Mouse (Mus musculus) lung, embryonic 14.5 days (tissue): ENCODE data around the gene Rpl37a. TPM values are rescaled to one million over a fixed set of nuclear protein-coding genes. Genes with fewer than 3 reads are reported as not detected.

ENCODE experiments used
- ATAC-seq: fragments of 200-750 bp; cut with Nextera tagmentation; 2 replicates; pipeline ENCODE4 v1.8.0; 2017; ENCODE audit warnings: mild to moderate bottlenecking, moderate TSS enrichment, moderate library complexity; ENCODE audit not compliant: insufficient read depth
- DNase-seq: peaks from one replicate; pipeline ENCODE4 v3.0.0-alpha.2; 2015
- H3K27ac ChIP-seq: fragments of 300-500 bp; sonication (generic); 2 replicates; pipeline ENCODE4 v1.5.1; 2014; ENCODE audit warnings: low read depth, mild to moderate bottlenecking, moderate library complexity
- H3K27me3 ChIP-seq: fragments of 300-500 bp; sonication (generic); 2 replicates; pipeline ENCODE4 v1.6.1; 2014; ENCODE audit warnings: low read length, control low read depth; ENCODE audit not compliant: insufficient read depth
- H3K36me3 ChIP-seq: fragments of 300-500 bp; sonication (generic); 2 replicates; pipeline ENCODE4 v1.6.1; 2014; ENCODE audit warnings: control low read depth; ENCODE audit not compliant: insufficient read depth
- H3K4me1 ChIP-seq: fragments of 300-500 bp; sonication (generic); 2 replicates; pipeline ENCODE4 v1.6.1; 2014; ENCODE audit warnings: antibody characterized with exemption, control low read depth; ENCODE audit not compliant: insufficient read depth
- H3K4me2 ChIP-seq: fragments of 300-500 bp; sonication (generic); 2 replicates; pipeline ENCODE4 v1.6.1; 2014; ENCODE audit warnings: mild to moderate bottlenecking
- H3K4me3 ChIP-seq: fragments of 300-500 bp; sonication (generic); 2 replicates; pipeline ENCODE4 v1.5.1; 2014; ENCODE audit warnings: low read depth, low read length
- H3K9ac ChIP-seq: fragments of 300-500 bp; sonication (generic); 2 replicates; pipeline ENCODE4 v1.6.1; 2014
- H3K9me3 ChIP-seq: fragments of 300-500 bp; sonication (generic); 2 replicates; pipeline ENCODE4 v1.6.1; 2016; ENCODE audit warnings: low read depth, low read length, control low read depth
- CTCF ChIP-seq: IDR thresholded peaks from 2 replicates; pipeline ENCODE4 v1.5.1; 2016; ENCODE audit warnings: antibody characterized with exemption, low read depth
- WGBS: fragments of 180-500 bp; shearing (Covaris S2); extraction: QIAGEN DNeasy Blood & Tissue Kit; methylation state at CpG from one replicate; pipeline ENCODE4 v1.1.7; 2014; 5-methylcytosine and 5-hydroxymethylcytosine counted together
- polyA plus RNA-seq: library from polyadenylated mRNA; unstranded; fragments of >200 nt; fragmentation: Nextera tagmentation; extraction: Ambion mirVana; gene quantifications from 2 replicates; pipeline ENCODE4 v1.2.1, GENCODE M21; 2014

The Rpl37a gene
- polyA plus RNA-seq, 1 experiment from 2014 or later: 1,954 TPM

DNA sequence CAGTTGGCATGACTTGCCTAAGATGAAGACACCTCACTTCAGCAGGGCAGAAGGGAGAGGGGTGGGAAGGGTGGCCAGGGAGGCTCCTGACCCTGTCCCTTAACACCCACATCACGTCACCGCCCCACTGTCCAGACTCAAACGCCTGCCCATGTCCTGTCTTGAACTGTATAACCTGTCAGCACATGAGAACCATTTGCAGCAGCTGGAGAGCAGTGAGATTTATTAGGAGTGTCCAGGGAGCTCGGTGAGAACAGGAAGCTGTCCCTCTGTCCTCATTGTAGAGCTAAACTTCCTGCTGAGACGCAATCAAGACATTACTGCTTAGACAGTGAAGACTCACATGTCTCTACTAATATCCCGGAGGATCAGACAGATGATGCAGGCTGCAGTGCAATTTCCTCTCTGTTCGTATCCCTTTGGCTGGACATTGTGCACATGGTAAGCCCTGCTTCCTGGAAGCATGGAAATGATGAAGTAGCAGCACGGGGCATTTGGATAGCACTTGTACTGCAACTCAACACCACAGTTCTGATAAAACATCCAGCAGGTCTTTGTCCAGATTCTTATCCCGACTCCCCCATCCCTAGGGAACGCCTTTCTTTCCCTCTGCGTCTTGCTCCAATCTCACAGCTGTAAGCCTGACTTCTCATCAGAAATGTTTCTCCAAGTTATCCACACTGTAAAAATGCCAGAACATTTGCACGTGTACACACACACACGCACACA, 25.5 kb downstream of the Rpl37a start:
- H3K4me3 ChIP-seq: no peak overlapping the region
- DNase-seq: peak; percentile 57
- no peak for TF ChIP-seq CTCF

DNA sequence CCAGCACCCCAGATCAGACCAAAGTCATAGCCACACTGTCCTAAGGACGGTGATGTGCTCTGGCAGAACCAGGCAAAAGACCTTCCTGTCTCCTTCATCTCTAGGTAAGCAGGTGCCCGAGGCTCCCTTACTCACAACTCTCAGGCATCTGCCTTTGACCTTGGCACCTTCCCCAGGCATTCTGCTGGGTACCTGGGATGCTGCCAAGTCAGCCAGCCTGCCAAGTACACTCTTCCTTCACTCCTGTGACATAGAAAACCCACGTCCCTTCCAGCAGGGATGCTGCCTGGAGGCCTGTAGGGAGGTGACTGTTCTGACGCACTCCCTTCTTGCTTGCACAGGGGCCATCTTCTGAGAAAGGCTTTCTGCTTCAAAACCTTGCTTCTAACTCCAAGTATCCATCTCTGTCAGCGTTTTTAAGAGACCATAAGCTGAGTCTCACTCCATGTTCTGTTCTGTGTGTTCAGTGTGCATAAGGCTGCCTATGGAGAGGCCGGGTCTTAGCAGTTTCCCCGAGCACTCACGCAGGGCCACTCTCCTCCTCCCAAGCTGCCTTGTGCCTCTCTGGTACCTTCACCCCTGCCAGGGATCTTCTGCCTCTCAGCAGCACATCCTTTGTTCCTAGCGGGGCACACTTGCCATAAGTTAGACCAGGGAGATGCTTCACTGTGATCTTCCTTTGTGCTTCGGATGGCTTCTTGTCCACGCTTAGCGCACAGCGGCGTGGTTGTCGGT, 28.0 kb downstream of the Rpl37a start:
- H3K27ac ChIP-seq: no peak overlapping the region
- H3K9me3 ChIP-seq: no peaks in the 10 kb centered on the region
- no peak overlapping the region for H3K4me2 ChIP-seq
- no peak overlapping the region for H3K9ac ChIP-seq
- TF ChIP-seq CTCF: no peak
- ATAC-seq (no peak), DNase-seq (no peak)
- H3K27me3 ChIP-seq: no peaks in the 10 kb centered on the region
- no peak overlapping the region for H3K4me3 ChIP-seq
- H3K36me3 ChIP-seq: no peaks in the 10 kb centered on the region
- WGBS: 77% methylated on average over 15 of the region's 15 CpGs
- peaks cover 9% of the 10 kb centered on the region for H3K4me1 ChIP-seq

More for the DNA sequence above, 25.5 kb downstream of the Rpl37a start:
- H3K9me3 ChIP-seq: no peaks in the 10 kb centered on the region
- H3K4me2 ChIP-seq: peak overlapping the region; percentile 33; the same call in 1 of the 2 replicates
- peaks cover 9% of the 10 kb centered on the region for H3K4me1 ChIP-seq
- 29% methylated on average over 13 of the region's 13 CpGs for WGBS
- no peak overlapping the region for H3K9ac ChIP-seq
- H3K36me3 ChIP-seq: no peaks in the 10 kb centered on the region
- no peak overlapping the region for H3K27ac ChIP-seq
- no peaks in the 10 kb centered on the region for H3K27me3 ChIP-seq
- peak; percentile 71 for ATAC-seq

DNA sequence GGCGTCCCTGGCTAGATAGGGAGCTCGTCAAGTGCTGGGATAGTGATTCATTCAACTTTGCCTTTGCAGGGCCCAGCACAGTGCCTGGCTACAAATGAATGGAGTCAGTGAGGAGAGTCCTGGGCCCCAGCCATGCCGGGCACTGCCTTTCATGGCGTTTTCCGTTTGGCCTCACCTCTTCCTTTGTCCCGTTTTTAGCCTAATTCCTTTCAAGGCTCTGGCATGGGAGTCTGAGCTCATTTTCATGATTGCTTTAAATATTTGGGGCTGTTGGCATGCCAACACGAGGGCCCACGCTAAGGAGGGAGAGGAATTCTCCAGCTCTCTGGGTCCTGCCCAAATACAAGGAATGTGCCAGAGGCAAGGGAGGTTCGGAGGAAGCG, 28.6 kb downstream of the Rpl37a start:
- H3K4me2 ChIP-seq: no peak overlapping the region
- peaks cover 9% of the 10 kb centered on the region for H3K4me1 ChIP-seq
- no peaks in the 10 kb centered on the region for H3K36me3 ChIP-seq
- H3K27ac ChIP-seq: no peak overlapping the region
- ATAC-seq: no peak
- no peak overlapping the region for H3K9ac ChIP-seq
- no peak overlapping the region for H3K4me3 ChIP-seq
- TF ChIP-seq CTCF: no peak
- no peaks in the 10 kb centered on the region for H3K9me3 ChIP-seq
- DNase-seq: no peak
- H3K27me3 ChIP-seq: no peaks in the 10 kb centered on the region
- WGBS: 70% methylated on average over 10 of the region's 10 CpGs

DNA sequence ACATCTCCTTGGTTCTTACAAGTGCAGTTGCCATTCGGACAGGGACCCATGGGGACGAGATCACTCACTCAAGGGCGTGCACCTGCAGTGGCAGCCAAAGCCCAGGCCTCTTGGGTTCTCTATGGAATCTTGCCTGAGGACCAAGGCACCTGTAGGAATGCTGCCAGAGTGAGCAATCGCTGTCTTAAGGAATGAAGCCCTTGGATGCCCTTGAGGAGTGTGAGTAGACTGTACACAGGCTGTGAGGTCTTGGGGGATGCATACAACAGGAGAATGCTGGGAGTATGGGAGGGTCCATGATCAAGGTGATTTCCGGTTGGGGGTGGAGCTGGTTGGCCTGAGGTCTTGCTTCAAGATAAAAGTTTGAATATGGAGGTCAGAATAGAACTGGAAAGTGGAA, 30.3 kb downstream of the Rpl37a start:
- ATAC-seq: no peak
- WGBS: 73% methylated on average over 5 of the region's 5 CpGs
- no peak for TF ChIP-seq CTCF
- peaks cover 8% of the 10 kb centered on the region for H3K4me1 ChIP-seq
- no peak overlapping the region for H3K4me2 ChIP-seq
- H3K9ac ChIP-seq: no peak overlapping the region
- H3K27me3 ChIP-seq: no peaks in the 10 kb centered on the region
- no peak for DNase-seq
- no peaks in the 10 kb centered on the region for H3K9me3 ChIP-seq
- no peak overlapping the region for H3K4me3 ChIP-seq
- H3K27ac ChIP-seq: no peak overlapping the region
- no peaks in the 10 kb centered on the region for H3K36me3 ChIP-seq

DNA sequence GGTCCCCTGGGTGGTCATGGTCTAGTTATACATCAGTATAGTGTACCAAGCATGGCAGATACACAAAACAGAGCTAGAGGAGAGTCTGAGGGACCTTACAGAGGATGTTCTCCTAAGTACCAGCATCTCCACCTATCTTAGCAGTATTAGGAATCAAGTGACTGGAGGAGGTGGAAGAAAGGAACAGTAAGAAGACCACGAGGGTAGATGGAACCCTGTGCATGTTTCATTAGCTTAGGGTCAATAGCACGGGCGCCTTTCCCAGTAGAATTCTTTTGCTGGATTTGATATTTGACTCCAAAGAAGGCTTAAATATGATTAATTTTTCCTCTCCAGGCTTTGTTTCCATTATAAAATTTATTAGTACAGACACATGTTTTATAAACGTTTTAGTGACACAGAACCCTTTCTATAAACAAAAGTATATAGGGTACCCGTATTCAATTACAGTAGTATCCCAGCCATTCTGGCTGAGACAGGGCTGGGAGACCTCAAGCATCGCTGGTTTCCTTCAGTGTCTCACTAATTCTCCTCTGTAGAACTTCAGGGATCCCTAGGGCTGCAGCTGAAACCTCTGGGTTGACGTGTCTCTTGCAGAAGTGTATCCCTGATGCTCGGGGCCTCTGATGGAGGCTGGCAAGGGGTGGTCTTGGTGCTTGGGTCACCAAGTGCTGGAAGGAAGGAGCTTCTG, 33.9 kb downstream of the Rpl37a start:
- Histone ChIP-seq H3K9me3 (no peaks in the 10 kb centered on the region), H3K27me3 (no peaks in the 10 kb centered on the region), H3K4me2 (no peak overlapping the region), H3K4me1 (no peaks in the 10 kb centered on the region), H3K27ac (no peak overlapping the region), H3K4me3 (no peak overlapping the region), H3K9ac (no peak overlapping the region), H3K36me3 (no peaks in the 10 kb centered on the region)
- 46% methylated on average over 8 of the region's 8 CpGs for WGBS
- no peak for TF ChIP-seq CTCF
- DNase-seq (no peak), ATAC-seq (no peak)

DNA sequence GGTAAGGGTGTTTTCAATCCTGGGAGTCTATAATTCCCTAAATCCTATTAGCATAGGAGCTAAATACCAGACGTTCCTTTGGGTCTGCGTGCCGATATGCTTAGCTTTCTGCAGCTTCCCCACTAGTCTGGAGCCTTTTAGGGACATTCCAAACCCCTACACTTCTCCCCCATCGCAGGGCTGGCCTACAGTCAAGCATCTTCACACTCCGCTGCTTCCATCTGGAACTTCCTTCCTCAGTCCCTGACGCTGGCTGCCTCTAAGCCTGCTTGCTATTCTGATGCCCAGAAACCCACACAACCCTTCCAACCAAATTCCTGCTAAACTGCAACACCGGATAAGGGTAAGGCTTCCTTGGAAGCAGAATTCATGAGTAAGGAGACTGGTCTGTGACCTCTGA, 35.3 kb downstream of the Rpl37a start:
- 78% methylated on average over 7 of the region's 7 CpGs for WGBS
- no peak for DNase-seq

DNA sequence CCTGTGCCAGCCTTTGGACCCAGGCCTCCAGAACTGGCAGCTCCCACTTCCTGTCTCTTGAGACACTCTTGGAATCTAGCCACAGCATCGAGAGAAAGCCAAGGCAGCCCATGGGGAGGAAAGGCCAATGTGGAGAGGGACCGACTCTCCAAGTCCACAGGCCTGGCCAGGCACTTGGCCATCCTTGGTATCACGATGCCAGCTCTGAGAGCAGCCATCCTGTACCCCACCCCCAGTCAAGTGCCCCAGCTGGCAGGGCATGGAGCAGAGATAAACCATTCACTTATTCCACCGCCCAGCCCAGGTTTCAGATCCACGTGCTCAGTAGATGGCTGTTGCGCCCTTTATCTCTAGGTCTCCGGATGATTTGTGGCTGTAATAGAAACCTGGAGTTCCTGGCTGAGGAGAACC, 40.3 kb downstream of the Rpl37a start:
- no peaks in the 10 kb centered on the region for H3K9me3 ChIP-seq
- no peak overlapping the region for H3K4me3 ChIP-seq
- ATAC-seq (no peak), DNase-seq (peak; percentile 47)
- H3K4me2 ChIP-seq: no peak overlapping the region
- TF ChIP-seq CTCF: no peak
- no peaks in the 10 kb centered on the region for H3K27me3 ChIP-seq
- no peak overlapping the region for H3K9ac ChIP-seq
- peaks cover 13% of the 10 kb centered on the region for H3K4me1 ChIP-seq
- WGBS: 72% methylated on average over 7 of the region's 7 CpGs
- H3K27ac ChIP-seq: no peak overlapping the region
- H3K36me3 ChIP-seq: no peaks in the 10 kb centered on the region

More for the DNA sequence above, 35.3 kb downstream of the Rpl37a start:
- no peaks in the 10 kb centered on the region for H3K9me3 ChIP-seq
- H3K36me3 ChIP-seq: no peaks in the 10 kb centered on the region
- no peaks in the 10 kb centered on the region for H3K27me3 ChIP-seq
- H3K9ac ChIP-seq: no peak overlapping the region
- H3K4me2 ChIP-seq: no peak overlapping the region
- 0 out of 2 replicates have a peak, but pooled peaks cover 2% of the 10 kb centered on the region for H3K4me1 ChIP-seq
- no peak for ATAC-seq
- no peak overlapping the region for H3K4me3 ChIP-seq
- TF ChIP-seq CTCF: no peak
- H3K27ac ChIP-seq: no peak overlapping the region
